Mouse (Mus musculus): ENCODE measurements around the gene Itga8. TPM values are rescaled to one million over a fixed set of nuclear protein-coding genes. Genes with fewer than 3 reads are reported as not detected.

Itga8 gene
- total and polyA plus RNA-seq, 3 experiments = 3.5 to 10.6 (median 7.5) TPM

- DNase-seq (ENCODE audit: extremely low read depth) = no peak
- dilution Hi-C loops (cut with MboI; ENCODE audit: extremely low pct_ligation_motif_present, extremely low pct_unique_long_range_greater_than_20kb, low sequenced_read_pairs) (no loop called here), in situ Hi-C loops (cut with MboI; ENCODE audit: low pct_ligation_motif_present, low pct_unique_long_range_greater_than_20kb, low sequenced_read_pairs) (no loop called here)
- Histone ChIP-seq H3K27ac (ENCODE audit: insufficient read depth, low read depth) (no peak overlapping the region), H3K4me2 (ENCODE audit: insufficient read depth, low read depth, poor library complexity, severe bottlenecking) (no peak overlapping the region), H3K9me3 (replicated peaks; ENCODE audit: low read length) (no peaks in the 10 kb centered on the region), H3K4me1 (ENCODE audit: control insufficient read depth in 1 of 2, insufficient read depth in 2 of 2) (no peaks in the 10 kb centered on the region), H3K36me3 (replicated peaks in 1 of 2; ENCODE audit: control insufficient read depth in 1 of 2, insufficient read depth in 1 of 2, low read length in 1 of 2) (no peaks in the 10 kb centered on the region), H3K9ac (ENCODE audit: insufficient read depth, low read depth) (no peak overlapping the region), H3K27me3 (replicated peaks) (no peaks in the 10 kb centered on the region), H3K4me3 (replicated peaks in 1 of 3; ENCODE audit: low read depth in 2 of 3, low read length in 2 of 3, poor library complexity in 1 of 3) (no peak overlapping the region), H3K79me2 (replicated peaks; ENCODE audit: control insufficient read depth, extremely low read depth, insufficient read depth, poor library complexity, severe bottlenecking) (no peaks in the 10 kb centered on the region)
- TF ChIP-seq SIN3A (IDR thresholded peaks at IDR 0.05; ENCODE audit: low read length) = no peak
- no peak for TF ChIP-seq ZMIZ1 (IDR thresholded peaks at IDR 0.05; ENCODE audit: low read depth, low read length)
- TF ChIP-seq CTCF (conservative IDR thresholded peaks at IDR 0.05 in 1 of 2, IDR thresholded peaks at IDR 0.05 in 1 of 2; ENCODE audit: low read depth in 2 of 2, low read length in 2 of 2) = no peak
- TF ChIP-seq MEF2A (IDR thresholded peaks at IDR 0.05; ENCODE audit: borderline replicate concordance, low read depth, low read length) = no peak
- TF ChIP-seq MXI1 (IDR thresholded peaks at IDR 0.05; ENCODE audit: low read depth, low read length) = no peak
- TF ChIP-seq UBTF (IDR thresholded peaks at IDR 0.05; ENCODE audit: low read depth, low read length) = no peak
- TF ChIP-seq NELFE (IDR thresholded peaks at IDR 0.05; ENCODE audit: low read depth, low read length) = no peak
- no peak for TF ChIP-seq PAX5 (IDR thresholded peaks at IDR 0.05; ENCODE audit: low read length)
- no peak for TF ChIP-seq POLR2AphosphoS2 (IDR thresholded peaks at IDR 0.05; ENCODE audit: low read depth, low read length)
- TF ChIP-seq TCF12 (IDR thresholded peaks at IDR 0.05; ENCODE audit: low read depth, low read length) = no peak
- no peak for TF ChIP-seq ZKSCAN1 (IDR thresholded peaks at IDR 0.05; ENCODE audit: borderline replicate concordance, low read depth, low read length)
- no peak for TF ChIP-seq ZC3H11A (IDR thresholded peaks at IDR 0.05; ENCODE audit: low read depth, low read length)
- no peak for TF ChIP-seq JUN (IDR thresholded peaks at IDR 0.05; ENCODE audit: insufficient read depth, low read depth, low read length)
- TF ChIP-seq TBP (conservative IDR thresholded peaks at IDR 0.05; ENCODE audit: low read depth, low read length) = no peak
- TF ChIP-seq EP300 (IDR thresholded peaks at IDR 0.05; ENCODE audit: low read length) = no peak
- no peak for TF ChIP-seq ETS1 (conservative IDR thresholded peaks at IDR 0.05; ENCODE audit: low read depth, low read length)
- no peak for TF ChIP-seq CHD1 (IDR thresholded peaks at IDR 0.05; ENCODE audit: low read depth, low read length)
- no peak for TF ChIP-seq GABPA (IDR thresholded peaks at IDR 0.05; ENCODE audit: insufficient replicate concordance, low read depth, low read length)
- TF ChIP-seq RAD21 (IDR thresholded peaks at IDR 0.05; ENCODE audit: low read depth, low read length) = no peak
- no peak for TF ChIP-seq BHLHE40 (IDR thresholded peaks at IDR 0.05; ENCODE audit: low read depth, low read length)
Measured at GRCm38 (mm10) chr2:12235345-12235744, 66.4 kb downstream of the Itga8 start.

DNA sequence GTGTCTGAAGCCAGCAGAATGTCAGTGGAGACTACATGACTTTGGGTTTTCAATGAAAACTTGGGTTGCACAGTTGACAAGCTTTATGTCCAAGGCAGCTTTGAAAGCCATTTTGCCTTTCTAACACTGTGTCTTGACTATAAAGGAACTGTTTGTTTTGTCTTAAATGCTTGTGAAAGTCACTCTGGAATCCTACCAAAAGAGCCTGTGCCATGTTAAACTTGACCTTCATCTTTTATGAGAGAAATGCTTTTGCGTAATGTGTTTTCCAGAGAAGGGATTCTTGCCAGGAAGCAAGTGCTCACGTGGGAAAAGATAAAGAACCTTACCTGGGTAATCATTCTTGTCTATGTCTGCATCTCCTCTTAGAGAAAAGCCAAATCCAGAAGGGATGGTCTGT, 72.0 kb downstream of the Itga8 start:
- no peaks in the 10 kb centered on the region for H3K9me3 ChIP-seq (replicated peaks; ENCODE audit: low read length)
- dilution Hi-C loops (cut with MboI; ENCODE audit: extremely low pct_ligation_motif_present, extremely low pct_unique_long_range_greater_than_20kb, low sequenced_read_pairs) (no loop called here), in situ Hi-C loops (cut with MboI; ENCODE audit: low pct_ligation_motif_present, low pct_unique_long_range_greater_than_20kb, low sequenced_read_pairs) (no loop called here)
- TF ChIP-seq CTCF (conservative IDR thresholded peaks at IDR 0.05 in 1 of 2, IDR thresholded peaks at IDR 0.05 in 1 of 2; ENCODE audit: low read depth in 2 of 2, low read length in 2 of 2) (no peak), USF1 (IDR thresholded peaks at IDR 0.05; ENCODE audit: low read depth, low read length) (no peak), ZC3H11A (IDR thresholded peaks at IDR 0.05; ENCODE audit: low read depth, low read length) (no peak), HCFC1 (IDR thresholded peaks at IDR 0.05; ENCODE audit: low read depth, low read length) (no peak), ZKSCAN1 (IDR thresholded peaks at IDR 0.05; ENCODE audit: borderline replicate concordance, low read depth, low read length) (no peak), MXI1 (IDR thresholded peaks at IDR 0.05; ENCODE audit: low read depth, low read length) (no peak), ELF1 (IDR thresholded peaks at IDR 0.05; ENCODE audit: low read depth, low read length) (no peak), GABPA (IDR thresholded peaks at IDR 0.05; ENCODE audit: insufficient replicate concordance, low read depth, low read length) (no peak), POLR2AphosphoS2 (IDR thresholded peaks at IDR 0.05; ENCODE audit: low read depth, low read length) (no peak), MEF2A (IDR thresholded peaks at IDR 0.05; ENCODE audit: borderline replicate concordance, low read depth, low read length) (no peak), POLR2A (IDR thresholded peaks at IDR 0.05; ENCODE audit: low read depth, low read length) (no peak), USF2 (conservative IDR thresholded peaks at IDR 0.05; ENCODE audit: low read depth, low read length) (no peak), PAX5 (IDR thresholded peaks at IDR 0.05; ENCODE audit: low read length) (no peak)
- DNase-seq (ENCODE audit: extremely low read depth) = no peak
- H3K36me3 ChIP-seq (replicated peaks in 1 of 2; ENCODE audit: control insufficient read depth in 1 of 2, insufficient read depth in 1 of 2, low read length in 1 of 2) = no peaks in the 10 kb centered on the region
- H3K4me1 ChIP-seq (ENCODE audit: control insufficient read depth in 1 of 2, insufficient read depth in 2 of 2) = peaks cover 11 to 21% of the 10 kb centered on the region in 2 experiments
- H3K4me3 ChIP-seq (replicated peaks in 1 of 3; ENCODE audit: low read depth in 2 of 3, low read length in 2 of 3, poor library complexity in 1 of 3) = no peak overlapping the region
- H3K27me3 ChIP-seq (replicated peaks) = no peaks in the 10 kb centered on the region
- no peak overlapping the region for H3K9ac ChIP-seq (ENCODE audit: insufficient read depth, low read depth)
- no peak overlapping the region for H3K4me2 ChIP-seq (ENCODE audit: insufficient read depth, low read depth, poor library complexity, severe bottlenecking)
- H3K27ac ChIP-seq (ENCODE audit: insufficient read depth, low read depth) = no peak overlapping the region
- peaks cover 2% of the 10 kb centered on the region; the same call in 1 of the 2 replicates for H3K79me2 ChIP-seq (replicated peaks; ENCODE audit: control insufficient read depth, extremely low read depth, insufficient read depth, poor library complexity, severe bottlenecking)

All from CH12.LX (cell line).